Mouse (Mus musculus) C2C12 (cell line): ENCODE results near the gene Mdc1.

Experiments
- CEBPB ChIP-seq: IDR thresholded peaks from one replicate; pipeline ENCODE4 v1.6.1; 2011; ENCODE audit warnings: low read depth, mild to moderate bottlenecking, control low read depth, moderate library complexity
- CTCF ChIP-seq: IDR thresholded peaks from one replicate; pipeline ENCODE4 v1.5.1; 2011; ENCODE audit not compliant: control insufficient read depth, insufficient read depth, insufficient read length
- FOSL1 ChIP-seq: IDR thresholded peaks from one replicate; pipeline ENCODE4 v1.8.0; 2011; ENCODE audit warnings: mild to moderate bottlenecking, low read length; ENCODE audit not compliant: poor library complexity, insufficient read depth, severe bottlenecking
- MAX ChIP-seq: IDR thresholded peaks from one replicate; pipeline ENCODE4 v1.6.1; 2011; ENCODE audit warnings: mild to moderate bottlenecking, control low read depth
- MYOD1 ChIP-seq: IDR thresholded peaks from one replicate; pipeline ENCODE4 v1.6.1; 2011; ENCODE audit warnings: low read depth; ENCODE audit not compliant: control insufficient read depth, insufficient read length
- MYOG ChIP-seq: IDR thresholded peaks from one replicate; pipeline ENCODE4 v1.6.1; 2011; ENCODE audit not compliant: control insufficient read depth, insufficient read length; ENCODE audit errors: extremely low read depth

DNA sequence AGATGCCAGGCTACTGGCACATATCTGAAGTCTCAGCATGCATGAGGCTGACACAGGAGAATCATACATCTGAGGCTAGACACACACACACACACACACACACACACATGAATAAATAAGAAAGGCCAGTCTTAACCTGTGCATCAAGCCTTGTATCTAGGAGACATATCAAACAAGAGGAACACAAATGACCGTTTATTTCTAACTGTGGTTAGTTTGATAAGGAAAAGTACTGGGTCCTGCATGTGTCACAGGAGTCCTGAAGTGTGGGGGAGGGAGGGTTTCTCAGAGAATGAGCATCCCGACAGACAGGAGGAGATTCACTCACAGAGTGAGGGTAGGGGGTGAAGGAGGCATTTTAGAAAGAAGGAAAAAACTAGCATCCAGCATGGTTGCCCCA lies 46.2 kb upstream of the Mdc1 start:
- TF ChIP-seq CTCF (no peak), MYOG (no peak), CEBPB (no peak), MAX (no peak), MYOD1 (no peak), FOSL1 (no peak)
